Mouse (Mus musculus) liver, embryonic 16.5 days (tissue): ENCODE measurements at regions not wholly inside any gene's neighbourhood (a gene's known extent, or its start where the extent isn't known, plus 50 kb on each side); places are given as distances from the start of the nearest gene placed in this dataset.

Experiments used
- ATAC-seq: fragments of 200-750 bp; cut with Nextera tagmentation; 2 replicates; pipeline ENCODE4 v1.8.0; 2017; ENCODE audit warnings: low read depth, mild to moderate bottlenecking, moderate number of reproducible peaks, moderate library complexity
- H3K27ac ChIP-seq: fragments of 300-500 bp; sonication (generic); 2 replicates; pipeline ENCODE4 v1.5.1; 2014; ENCODE audit warnings: mild to moderate bottlenecking, low read length
- H3K27me3 ChIP-seq: fragments of 300-500 bp; sonication (generic); 2 replicates; pipeline ENCODE4 v1.6.1; 2014; ENCODE audit warnings: low read depth, low read length, mixed read lengths; ENCODE audit not compliant: control insufficient read depth, insufficient read depth
- H3K36me3 ChIP-seq: fragments of 300-500 bp; sonication (generic); 2 replicates; pipeline ENCODE4 v1.6.1; 2014; ENCODE audit warnings: mild to moderate bottlenecking; ENCODE audit not compliant: control insufficient read depth, insufficient read depth
- H3K4me1 ChIP-seq: fragments of 300-500 bp; sonication (generic); 2 replicates; pipeline ENCODE4 v1.6.1; 2014; ENCODE audit warnings: low read depth, low read length, mixed read lengths; ENCODE audit not compliant: control insufficient read depth
- H3K4me2 ChIP-seq: fragments of 300-500 bp; sonication (generic); 2 replicates; pipeline ENCODE4 v1.6.1; 2014; ENCODE audit warnings: low read depth, low read length, mixed read lengths
- H3K4me3 ChIP-seq: fragments of 300-500 bp; sonication (generic); 2 replicates; pipeline ENCODE4 v1.5.1; 2014; ENCODE audit warnings: low read depth, mild to moderate bottlenecking, low read length
- H3K9ac ChIP-seq: fragments of 300-500 bp; sonication (generic); 2 replicates; pipeline ENCODE4 v1.6.1; 2014; ENCODE audit warnings: low read depth, low read length
- H3K9me3 ChIP-seq: fragments of 300-500 bp; sonication (generic); replicated peaks from 2 replicates; pipeline ENCODE4 v1.6.1; 2016; ENCODE audit warnings: low read length; ENCODE audit not compliant: control insufficient read depth
- WGBS: fragments of 180-500 bp; shearing (Covaris S2); extraction: QIAGEN DNeasy Blood & Tissue Kit; methylation state at CpG from one replicate; pipeline ENCODE4 v1.1.7; 2014; ENCODE audit not compliant: insufficient replicate concordance; 5-methylcytosine and 5-hydroxymethylcytosine counted together

DNA sequence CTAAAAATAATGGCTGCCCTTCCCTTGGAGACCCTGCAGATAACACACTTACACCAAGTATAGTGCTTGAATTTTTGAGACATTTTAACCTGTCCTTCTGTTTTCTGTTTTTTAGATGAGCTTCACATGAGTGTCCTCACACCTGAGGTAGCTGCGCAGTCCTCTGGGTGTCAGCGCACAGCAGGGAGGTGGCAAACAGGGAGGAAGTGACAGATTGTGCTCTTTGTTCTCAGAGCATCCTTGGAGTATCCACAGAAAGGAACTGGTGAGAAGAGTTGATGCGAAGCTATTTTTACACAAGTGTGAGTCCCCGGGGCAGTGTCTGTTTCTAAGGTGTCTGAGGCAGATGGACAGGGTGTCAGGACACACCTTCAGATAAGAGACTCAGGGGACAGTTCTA lies 78.2 kb upstream of the Arl4c start:
- Histone ChIP-seq H3K9me3 (no peaks in the 10 kb centered on the region), H3K36me3 (no peaks in the 10 kb centered on the region), H3K4me1 (no peaks in the 10 kb centered on the region), H3K4me2 (no peak overlapping the region), H3K27ac (no peak overlapping the region), H3K9ac (no peak overlapping the region), H3K4me3 (no peak overlapping the region), H3K27me3 (no peaks in the 10 kb centered on the region)
- WGBS = 56% methylated on average over 4 of the region's 4 CpGs
- no peak for ATAC-seq

- 56% methylated on average over 4 of the region's 4 CpGs for WGBS
- H3K9me3 ChIP-seq = no peaks in the 10 kb centered on the region
- H3K9ac ChIP-seq = no peak overlapping the region
- H3K36me3 ChIP-seq = no peaks in the 10 kb centered on the region
- no peaks in the 10 kb centered on the region for H3K27me3 ChIP-seq
- no peak overlapping the region for H3K4me3 ChIP-seq
- ATAC-seq = no peak
- H3K4me2 ChIP-seq = no peak overlapping the region
- no peaks in the 10 kb centered on the region for H3K4me1 ChIP-seq
- no peak overlapping the region for H3K27ac ChIP-seq
Observed at GRCm38 (mm10) chr1:88783083-88783482, 81.1 kb upstream of the Arl4c start.

- H3K4me3 ChIP-seq = no peak overlapping the region
- H3K27ac ChIP-seq = no peak overlapping the region
- 37% methylated on average over 4 of the region's 5 CpGs for WGBS
- no peak overlapping the region for H3K9ac ChIP-seq
- H3K4me1 ChIP-seq = no peaks in the 10 kb centered on the region
- no peaks in the 10 kb centered on the region for H3K9me3 ChIP-seq
- no peak overlapping the region for H3K4me2 ChIP-seq
- H3K36me3 ChIP-seq = no peaks in the 10 kb centered on the region
- H3K27me3 ChIP-seq = no peaks in the 10 kb centered on the region
- ATAC-seq = no peak
Observed at GRCm38 (mm10) chr1:88784866-88785620, 83.0 kb upstream of the Arl4c start.

DNA sequence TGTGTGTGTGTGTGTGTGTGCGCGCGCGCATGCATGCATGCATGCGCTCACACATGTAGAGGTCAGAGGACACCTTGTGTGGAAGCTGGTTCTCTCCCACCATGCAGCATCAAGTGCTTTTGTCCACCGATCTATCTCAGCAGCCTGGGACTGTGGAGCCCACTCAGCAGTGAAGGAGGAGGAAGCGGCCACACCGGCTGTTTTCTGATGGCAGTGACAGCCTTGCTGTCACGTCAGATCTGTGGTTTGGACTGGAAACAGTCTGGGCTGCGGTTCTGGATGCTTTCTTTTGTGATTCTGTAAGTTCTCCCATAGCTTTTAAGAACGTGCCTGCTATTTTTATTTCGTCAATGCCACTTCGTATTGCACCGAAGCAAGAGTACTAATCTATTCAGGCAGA lies 84.0 kb upstream of the Arl4c start:
- Histone ChIP-seq H3K4me2 (no peak overlapping the region), H3K27me3 (no peaks in the 10 kb centered on the region), H3K9me3 (no peaks in the 10 kb centered on the region), H3K36me3 (no peaks in the 10 kb centered on the region), H3K4me3 (no peak overlapping the region), H3K27ac (no peak overlapping the region), H3K9ac (no peak overlapping the region), H3K4me1 (no peaks in the 10 kb centered on the region)
- ATAC-seq = no peak
- 57% methylated on average over 14 of the region's 14 CpGs for WGBS

DNA sequence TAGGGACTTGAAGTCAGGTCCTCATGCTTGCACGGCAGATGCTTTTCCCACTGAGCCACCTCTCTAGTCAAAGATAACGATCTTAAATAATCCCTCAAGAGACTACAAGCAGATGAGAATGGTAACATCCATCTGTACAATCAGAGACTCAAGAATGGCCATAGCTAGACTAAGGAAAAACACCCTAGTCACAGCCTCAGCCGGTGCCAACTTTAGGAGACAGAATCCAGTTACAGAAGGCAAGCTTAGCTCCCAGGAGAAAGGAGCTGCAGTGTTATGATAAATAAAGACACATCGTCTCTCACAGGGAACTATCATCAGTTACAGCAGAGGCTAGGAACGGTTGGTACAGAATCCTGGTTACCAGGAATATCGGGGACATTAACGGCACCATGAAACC lies 88.7 kb upstream of the Arl4c start:
- Histone ChIP-seq H3K27me3 (no peaks in the 10 kb centered on the region), H3K27ac (no peak overlapping the region), H3K9me3 (no peaks in the 10 kb centered on the region), H3K9ac (no peak overlapping the region), H3K36me3 (no peaks in the 10 kb centered on the region), H3K4me3 (no peak overlapping the region), H3K4me1 (no peaks in the 10 kb centered on the region), H3K4me2 (no peak overlapping the region)
- no peak for ATAC-seq
- WGBS = 67% methylated on average over 7 of the region's 7 CpGs

DNA sequence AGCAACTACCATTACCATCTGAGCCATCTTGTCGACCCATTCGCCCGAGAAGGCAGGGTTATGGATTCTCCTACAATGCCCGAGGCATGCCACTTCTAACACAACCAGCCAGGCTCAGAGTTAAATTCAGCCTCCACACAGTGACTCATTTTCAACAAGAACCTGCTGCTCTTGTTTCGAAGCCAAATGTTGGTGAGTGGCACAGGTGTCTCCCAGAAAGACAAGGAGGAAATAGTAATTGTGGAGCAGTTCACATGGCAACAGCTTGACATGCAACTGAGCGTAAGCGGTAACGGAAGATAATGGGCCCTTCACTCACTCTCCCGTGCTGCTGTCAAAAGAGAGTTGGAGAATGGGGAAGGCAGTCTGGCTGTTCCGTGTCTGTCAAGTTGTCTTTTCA lies 92.9 kb upstream of the Arl4c start:
- Histone ChIP-seq H3K4me3 (no peak overlapping the region), H3K4me1 (no peaks in the 10 kb centered on the region), H3K9ac (no peak overlapping the region), H3K36me3 (no peaks in the 10 kb centered on the region), H3K27ac (no peak overlapping the region), H3K27me3 (no peaks in the 10 kb centered on the region), H3K9me3 (no peaks in the 10 kb centered on the region), H3K4me2 (no peak overlapping the region)
- 69% methylated on average over 10 of the region's 10 CpGs for WGBS
- ATAC-seq = no peak

- Histone ChIP-seq H3K4me3 (no peak overlapping the region), H3K27me3 (no peaks in the 10 kb centered on the region), H3K4me1 (no peaks in the 10 kb centered on the region), H3K9me3 (no peaks in the 10 kb centered on the region), H3K4me2 (no peak overlapping the region), H3K36me3 (no peaks in the 10 kb centered on the region), H3K9ac (no peak overlapping the region), H3K27ac (no peak overlapping the region)
- ATAC-seq = no peak
- 68% methylated on average over 14 of the region's 14 CpGs for WGBS
Observed at GRCm38 (mm10) chr1:88798473-88798872, 96.5 kb upstream of the Arl4c start.

DNA sequence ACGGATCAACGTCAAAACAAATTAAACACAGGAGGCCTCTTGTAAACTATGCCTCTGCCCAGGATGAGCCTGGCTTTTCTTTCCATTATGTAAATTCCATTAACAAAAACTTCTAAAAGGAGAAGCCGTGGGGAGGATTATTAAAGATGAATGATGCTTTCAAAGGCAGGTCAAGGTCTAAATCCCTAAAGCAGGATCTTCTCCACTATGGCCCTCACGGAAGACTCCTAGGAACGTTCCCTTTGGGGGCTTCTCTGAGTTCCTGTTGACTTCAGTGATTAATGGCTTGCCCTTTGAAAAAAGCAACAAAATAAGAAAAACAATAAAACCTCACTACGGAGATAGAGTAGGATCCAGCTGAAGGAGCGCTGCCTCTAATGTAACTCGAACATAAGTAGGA lies 96.9 kb upstream of the Arl4c start:
- no peak overlapping the region for H3K27ac ChIP-seq
- no peaks in the 10 kb centered on the region for H3K4me1 ChIP-seq
- no peak overlapping the region for H3K4me2 ChIP-seq
- no peaks in the 10 kb centered on the region for H3K9me3 ChIP-seq
- no peak overlapping the region for H3K9ac ChIP-seq
- no peak overlapping the region for H3K4me3 ChIP-seq
- no peaks in the 10 kb centered on the region for H3K36me3 ChIP-seq
- WGBS = 65% methylated on average over 8 of the region's 8 CpGs
- H3K27me3 ChIP-seq = no peaks in the 10 kb centered on the region
- no peak for ATAC-seq

- Histone ChIP-seq H3K27ac (no peak overlapping the region), H3K9me3 (no peaks in the 10 kb centered on the region), H3K4me1 (no peaks in the 10 kb centered on the region), H3K9ac (no peak overlapping the region), H3K4me2 (no peak overlapping the region), H3K36me3 (no peaks in the 10 kb centered on the region), H3K27me3 (no peaks in the 10 kb centered on the region), H3K4me3 (no peak overlapping the region)
- no peak for ATAC-seq
- 59% methylated on average over 7 of the region's 7 CpGs for WGBS
Observed at GRCm38 (mm10) chr1:88799343-88799742, 97.3 kb upstream of the Arl4c start.
